Mouse (Mus musculus): Measurements from ENCODE around the gene Slc1a3.

GRCm38 (mm10) chr15:8586822-8587281 is 123.7 kb downstream of the Slc1a3 start:
- TF ChIP-seq IRF4 (IDR thresholded peaks at IDR 0.05; ENCODE audit: low read depth, low read length) (no peak), UBTF (IDR thresholded peaks at IDR 0.05; ENCODE audit: low read depth, low read length) (no peak), CTCF (conservative IDR thresholded peaks at IDR 0.05 in 1 of 2, IDR thresholded peaks at IDR 0.05 in 1 of 2; ENCODE audit: low read depth in 2 of 2, low read length in 2 of 2) (no peak), ETS1 (conservative IDR thresholded peaks at IDR 0.05; ENCODE audit: low read depth, low read length) (no peak), MEF2A (IDR thresholded peaks at IDR 0.05; ENCODE audit: borderline replicate concordance, low read depth, low read length) (no peak), PAX5 (IDR thresholded peaks at IDR 0.05; ENCODE audit: low read length) (no peak)
